Comparison of ENCODE assay signal across 9 mouse cellular contexts in genomic region chr1:183146102-183146735, GRCm38 (mm10).
DNase-seq lines count a peak whose midpoint lies in the region; ATAC-seq and TF ChIP-seq lines count a peak whose summit lies in the region.
"Had no signal": no experiment of that assay in that cellular context is flagged by ENCODE, and none has a peak within 500 bp of the region (broad histone marks: within the 10 kb centered on the region; RNA-seq: fewer than 3 reads in every experiment).

No protein-coding gene starts in this region.

- no peaks in the 10 kb centered on the region for H3K27me3 ChIP-seq in heart, adult 2 months (ENCODE audit: control insufficient read depth, insufficient read depth, low read length)
- H3K27me3 ChIP-seq in midbrain, embryonic 14.5 days (ENCODE audit: control insufficient read depth, insufficient read depth, low read length) = no peaks in the 10 kb centered on the region
- H3K27me3 ChIP-seq in midbrain, embryonic 13.5 days = no peaks in the 10 kb centered on the region
- H3K27me3 ChIP-seq in limb, embryonic 14.5 days (ENCODE audit: control insufficient read depth, insufficient read depth, low read length) = no peaks in the 10 kb centered on the region
- H3K27me3 ChIP-seq in stomach, postnatal 0 days (ENCODE audit: control insufficient read depth, insufficient read depth, low read length) = no peaks in the 10 kb centered on the region

- H3K9ac ChIP-seq in heart, adult 2 months (ENCODE audit: low read depth, low read length) = 0 out of 2 replicates have a peak overlapping the region, but pooled peaks have one; percentile 34
- H3K9ac ChIP-seq in midbrain, embryonic 14.5 days (replicated peaks; ENCODE audit: low read length) = no peak overlapping the region
- no peak overlapping the region for H3K9ac ChIP-seq in midbrain, embryonic 13.5 days (replicated peaks)
- peak overlapping the region; percentile 70 for H3K9ac ChIP-seq in limb, embryonic 14.5 days (ENCODE audit: low read depth, low read length, severe bottlenecking)
- no peak overlapping the region for H3K9ac ChIP-seq in stomach, postnatal 0 days (ENCODE audit: low read length)

- no peak for DNase-seq in heart, adult 2 months
- no peak for DNase-seq in heart, postnatal 4 days
- DNase-seq in midbrain, embryonic 14.5 days = no peak
- DNase-seq in limb, embryonic 14.5 days (ENCODE audit: low spot score) = no peak
- no peak for DNase-seq in stomach, postnatal 0 days (ENCODE audit: low spot score)
- DNase-seq in thymus, postnatal 36 days = no peak
- no peak for DNase-seq in left cerebral cortex, adult 8-10 months (ENCODE audit: low spot score in 2 of 2)

- no peak for TF ChIP-seq CTCF in heart, adult 2 months (IDR thresholded peaks at IDR 0.05)
- TF ChIP-seq CTCF in stomach, postnatal 0 days (IDR thresholded peaks at IDR 0.05; ENCODE audit: low read depth) = no peak

- TF ChIP-seq POLR2A in heart, adult 2 months (IDR thresholded peaks at IDR 0.05; ENCODE audit: insufficient read depth, low read depth, low read length) = no peak
- TF ChIP-seq POLR2A in limb, embryonic 14.5 days (IDR thresholded peaks at IDR 0.05; ENCODE audit: borderline replicate concordance, extremely low read depth, insufficient read depth, insufficient read length) = no peak

- peak overlapping the region; percentile 13 for H3K4me3 ChIP-seq in heart, adult 2 months
- no peak overlapping the region for H3K4me3 ChIP-seq in midbrain, embryonic 14.5 days (replicated peaks; ENCODE audit: low read depth, low read length)
- H3K4me3 ChIP-seq in midbrain, embryonic 13.5 days (replicated peaks) = no peak overlapping the region
- H3K4me3 ChIP-seq in limb, embryonic 14.5 days (replicated peaks; ENCODE audit: low read length) = peak overlapping the region; percentile 43
- peak overlapping the region; percentile 18 for H3K4me3 ChIP-seq in stomach, postnatal 0 days (ENCODE audit: low read depth, low read length)

- H3K4me1 ChIP-seq in heart, adult 2 months (ENCODE audit: control insufficient read depth, insufficient read depth, low read length) = peaks cover 9% of the 10 kb centered on the region
- peaks cover 34% of the 10 kb centered on the region for H3K4me1 ChIP-seq in midbrain, embryonic 14.5 days (ENCODE audit: control insufficient read depth, insufficient read depth, low read length)
- H3K4me1 ChIP-seq in midbrain, embryonic 13.5 days (replicated peaks) = peaks cover 68% of the 10 kb centered on the region
- H3K4me1 ChIP-seq in limb, embryonic 14.5 days (ENCODE audit: control insufficient read depth, insufficient read depth, low read length) = peaks cover 48% of the 10 kb centered on the region
- no peaks in the 10 kb centered on the region; the same call in 1 of the 2 replicates for H3K4me1 ChIP-seq in stomach, postnatal 0 days (replicated peaks; ENCODE audit: control insufficient read depth, insufficient read depth)

- H3K4me2 ChIP-seq in midbrain, embryonic 14.5 days (ENCODE audit: low read length) = peak overlapping the region; percentile 15; the same call in 1 of the 2 replicates
- no peak overlapping the region for H3K4me2 ChIP-seq in midbrain, embryonic 13.5 days (replicated peaks)
- H3K4me2 ChIP-seq in limb, embryonic 14.5 days (replicated peaks; ENCODE audit: low read depth, low read length, severe bottlenecking) = peak overlapping the region; percentile 53
- H3K4me2 ChIP-seq in stomach, postnatal 0 days (replicated peaks; ENCODE audit: low read depth) = peak overlapping the region; percentile 30; the same call in 1 of the 2 replicates

- no peaks in the 10 kb centered on the region for H3K79me2 ChIP-seq in heart, adult 2 months (replicated peaks; ENCODE audit: control insufficient read depth, insufficient read depth, low read length)

- TF ChIP-seq EP300 in heart, adult 2 months (IDR thresholded peaks at IDR 0.05; ENCODE audit: insufficient read depth, low read depth, low read length) = no peak
- no peak for TF ChIP-seq EP300 in stomach, postnatal 0 days (optimal IDR thresholded peaks at IDR 0.05)

- H3K27ac ChIP-seq in heart, adult 2 months = no peak overlapping the region; the same call in 1 of the 2 replicates
- no peak overlapping the region for H3K27ac ChIP-seq in midbrain, embryonic 14.5 days (replicated peaks; ENCODE audit: low read depth, low read length)
- H3K27ac ChIP-seq in midbrain, embryonic 13.5 days = no peak overlapping the region
- peak overlapping the region; percentile 83 for H3K27ac ChIP-seq in limb, embryonic 14.5 days (replicated peaks; ENCODE audit: low read depth, low read length)
- H3K27ac ChIP-seq in stomach, postnatal 0 days (replicated peaks) = no peak overlapping the region

- no peaks in the 10 kb centered on the region; the same call in 1 of the 2 replicates for H3K36me3 ChIP-seq in heart, adult 2 months (ENCODE audit: control insufficient read depth, insufficient read depth, low read length)
- no peaks in the 10 kb centered on the region for H3K36me3 ChIP-seq in midbrain, embryonic 14.5 days (ENCODE audit: control insufficient read depth, insufficient read depth, low read length)
- H3K36me3 ChIP-seq in midbrain, embryonic 13.5 days = no peaks in the 10 kb centered on the region
- no peaks in the 10 kb centered on the region for H3K36me3 ChIP-seq in limb, embryonic 14.5 days (ENCODE audit: control insufficient read depth, insufficient read depth, low read length)
- H3K36me3 ChIP-seq in stomach, postnatal 0 days (ENCODE audit: control insufficient read depth, insufficient read depth, low read length) = no peaks in the 10 kb centered on the region

- ATAC-seq in midbrain, embryonic 14.5 days (ENCODE audit: low FRiP score, low TSS enrichment) = no peak
- no peak for ATAC-seq in midbrain, embryonic 13.5 days
- no peak for ATAC-seq in limb, embryonic 14.5 days (ENCODE audit: low FRiP score, low read depth)
- ATAC-seq in stomach, postnatal 0 days (ENCODE audit: low FRiP score, low TSS enrichment) = no peak
- ATAC-seq: forebrain, embryonic 16.5 days had no signal

- H3K9me3 ChIP-seq in midbrain, embryonic 14.5 days (ENCODE audit: control insufficient read depth, low read length) = no peaks in the 10 kb centered on the region
- H3K9me3 ChIP-seq in midbrain, embryonic 13.5 days = no peaks in the 10 kb centered on the region
- no peaks in the 10 kb centered on the region for H3K9me3 ChIP-seq in limb, embryonic 14.5 days (ENCODE audit: control insufficient read depth, low read length)
- no peaks in the 10 kb centered on the region for H3K9me3 ChIP-seq in stomach, postnatal 0 days (ENCODE audit: control insufficient read depth, low read length)

- 51% methylated on average over 7 of the region's 7 CpGs for whole genome bisulfite sequencing in heart, adult 2 months
- 69% methylated on average over 7 of the region's 7 CpGs for WGBS in midbrain, embryonic 14.5 days
- WGBS in midbrain, embryonic 13.5 days = 75% methylated on average over 7 of the region's 7 CpGs
- WGBS in limb, embryonic 14.5 days = 15% methylated on average over 7 of the region's 7 CpGs
- WGBS in stomach, postnatal 0 days = 54% methylated on average over 7 of the region's 7 CpGs

- intact Hi-C loops in heart, adult 2 months (cut with DNase I) = loop anchor here (10.0 kb wide), 1 partner anchor 69 kb away; no protein-coding TSS in a partner anchor

Comparison
In these comparisons a context has a peak if more than half of its experiments do, and no peak if none do; other contexts are left out.
1. H3K4me3 ChIP-seq: peak in heart, adult 2 months (single experiment), limb, embryonic 14.5 days (single experiment) and stomach, postnatal 0 days (single experiment); none in midbrain, embryonic 14.5 days (single experiment) and midbrain, embryonic 13.5 days (single experiment).
2. H3K9ac ChIP-seq: peak in heart, adult 2 months (single experiment) and limb, embryonic 14.5 days (single experiment); none in midbrain, embryonic 14.5 days (single experiment), midbrain, embryonic 13.5 days (single experiment) and stomach, postnatal 0 days (single experiment).